Mouse (Mus musculus) megakaryocyte, embryonic 14.5 days (primary cell): ENCODE measurements at regions not wholly inside any gene's neighbourhood (a gene's known extent, or its start where the extent isn't known, plus 50 kb on each side); places are given as distances from the start of the nearest gene placed in this dataset.

Experiments used
- FLI1 ChIP-seq: IDR thresholded peaks from 2 replicates; pipeline ENCODE4 v1.6.1; 2012; ENCODE audit warnings: low read length, inconsistent platforms, mixed read lengths
- GATA1 ChIP-seq: IDR thresholded peaks from 3 replicates; pipeline ENCODE4 v1.6.1; 2012; ENCODE audit warnings: mixed read lengths, low read length, inconsistent platforms, borderline replicate concordance

- TF ChIP-seq GATA1 (no peak), FLI1 (no peak)
Measured at GRCm38 (mm10) chr12:12749690-12750089, 192.0 kb downstream of the Mycn start.
